Mouse (Mus musculus) thymus, adult 2 months (tissue): ENCODE results near the gene Slc4a5.

ENCODE experiments used
- CTCF ChIP-seq: fragments of 200-500 bp; IDR thresholded peaks from 2 replicates; pipeline ENCODE4 v1.5.1; 2012; ENCODE audit warnings: mild to moderate bottlenecking, control low read depth, low read length, moderate library complexity, borderline replicate concordance; ENCODE audit not compliant: control insufficient read depth, poor library complexity, insufficient read depth; ENCODE audit errors: extremely low read depth
- POLR2A ChIP-seq: fragments of 200-500 bp; IDR thresholded peaks from 2 replicates; pipeline ENCODE4 v1.6.1; 2012; ENCODE audit warnings: mild to moderate bottlenecking, low read length, control low read depth, moderate library complexity; ENCODE audit not compliant: control insufficient read depth, poor library complexity, insufficient read depth; ENCODE audit errors: extremely low read depth

DNA sequence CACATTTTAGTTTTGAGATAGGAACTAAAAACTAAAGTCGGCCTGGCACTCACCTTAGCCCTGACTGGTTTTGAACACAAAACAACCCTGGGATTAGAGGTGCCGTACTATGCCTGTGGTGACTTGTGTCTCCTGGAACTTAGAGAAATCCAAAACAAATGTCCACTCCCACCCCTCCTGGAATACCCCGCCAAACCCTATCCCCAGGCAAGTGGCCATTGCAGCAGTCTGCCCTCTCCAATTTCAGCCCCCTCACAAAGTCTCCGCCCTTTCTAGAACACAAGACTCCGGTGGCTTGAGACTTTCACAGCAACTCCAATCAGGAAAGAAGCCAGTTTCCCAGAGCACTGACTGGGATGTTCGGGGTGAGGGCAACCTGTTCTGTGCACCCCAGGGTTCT lies 129.2 kb downstream of the Slc4a5 start, which contains the start of gene Bola3:
- no peak for TF ChIP-seq POLR2A
- no peak for TF ChIP-seq CTCF
